Mouse (Mus musculus): Measurements from ENCODE around the gene Slc26a10. TPM values are rescaled to one million over a fixed set of nuclear protein-coding genes. Genes with fewer than 3 reads are reported as not detected.
"Not testable (repeated sequence)": the region's sequence is repeated elsewhere in the genome, so short reads cannot be mapped to it uniquely, and the experiment has no call there.

Gene Slc26a10
- polyA plus RNA-seq, 1 experiment from 2014 or later, result 1.1 TPM

GRCm38 (mm10) chr10:127153323-127153722 is 27.1 kb downstream of the Slc26a10 start:
- no peaks in the 10 kb centered on the region for H3K36me3 ChIP-seq (ENCODE audit: poor library complexity, severe bottlenecking)
- H3K9me3 ChIP-seq (replicated peaks), result no peaks in the 10 kb centered on the region
- no peaks in the 10 kb centered on the region for H3K4me1 ChIP-seq
- H3K9ac ChIP-seq, result no peak overlapping the region
- no peak overlapping the region for H3K4me2 ChIP-seq
- WGBS, result 96% methylated on average over 7 of the region's 7 CpGs
- no peak for ATAC-seq
- H3K4me3 ChIP-seq, result no peak overlapping the region
- H3K27me3 ChIP-seq, result no peaks in the 10 kb centered on the region
- H3K27ac ChIP-seq, result no peak overlapping the region

- not testable (repeated sequence) for H3K27ac ChIP-seq; H3K36me3 ChIP-seq (ENCODE audit: poor library complexity, severe bottlenecking); H3K4me1 ChIP-seq; H3K9me3 ChIP-seq (replicated peaks); H3K4me2 ChIP-seq; H3K9ac ChIP-seq; H3K27me3 ChIP-seq; H3K4me3 ChIP-seq; ATAC-seq
- 90% methylated on average over 10 of the region's 10 CpGs for WGBS
These were observed 27.9 kb downstream of the Slc26a10 start for GRCm38 (mm10) chr10:127152556-127152955.

- 88% methylated on average over 3 of the region's 3 CpGs for WGBS
- not testable (repeated sequence) for H3K4me2 ChIP-seq; H3K27me3 ChIP-seq; H3K4me3 ChIP-seq; H3K9ac ChIP-seq; H3K4me1 ChIP-seq; H3K9me3 ChIP-seq (replicated peaks); H3K27ac ChIP-seq; ATAC-seq; H3K36me3 ChIP-seq (ENCODE audit: poor library complexity, severe bottlenecking)
These were observed 29.2 kb downstream of the Slc26a10 start for GRCm38 (mm10) chr10:127151233-127151632.

GRCm38 (mm10) chr10:127150471-127150872 is 30.0 kb downstream of the Slc26a10 start:
- no peak overlapping the region for H3K4me2 ChIP-seq
- H3K27ac ChIP-seq, result no peak overlapping the region
- H3K4me1 ChIP-seq, result no peaks in the 10 kb centered on the region
- H3K9ac ChIP-seq, result no peak overlapping the region
- no peak overlapping the region for H3K4me3 ChIP-seq
- no peaks in the 10 kb centered on the region for H3K27me3 ChIP-seq
- no peaks in the 10 kb centered on the region for H3K9me3 ChIP-seq (replicated peaks)
- H3K36me3 ChIP-seq (ENCODE audit: poor library complexity, severe bottlenecking), result no peaks in the 10 kb centered on the region
- ATAC-seq, result no peak
- 89% methylated on average over 4 of the region's 4 CpGs for WGBS

- Histone ChIP-seq H3K4me2 (no peak overlapping the region), H3K27me3 (no peaks in the 10 kb centered on the region), H3K9me3 (replicated peaks) (no peaks in the 10 kb centered on the region), H3K4me1 (no peaks in the 10 kb centered on the region), H3K27ac (no peak overlapping the region), H3K9ac (no peak overlapping the region), H3K36me3 (ENCODE audit: poor library complexity, severe bottlenecking) (no peaks in the 10 kb centered on the region), H3K4me3 (no peak overlapping the region)
- no peak for ATAC-seq
- WGBS, result 80% methylated on average over 6 of the region's 6 CpGs
These were observed 33.3 kb downstream of the Slc26a10 start for GRCm38 (mm10) chr10:127147135-127147534.

- Histone ChIP-seq H3K27me3 (no peaks in the 10 kb centered on the region), H3K9me3 (replicated peaks) (no peaks in the 10 kb centered on the region), H3K4me2 (no peak overlapping the region), H3K27ac (no peak overlapping the region), H3K36me3 (ENCODE audit: poor library complexity, severe bottlenecking) (no peaks in the 10 kb centered on the region), H3K4me1 (no peaks in the 10 kb centered on the region), H3K9ac (no peak overlapping the region), H3K4me3 (no peak overlapping the region)
- no peak for ATAC-seq
- 84% methylated on average over 5 of the region's 5 CpGs for WGBS
These were observed 35.1 kb downstream of the Slc26a10 start for GRCm38 (mm10) chr10:127145303-127145702.

GRCm38 (mm10) chr10:127144536-127144935 is 35.9 kb downstream of the Slc26a10 start:
- ATAC-seq, result no peak
- Histone ChIP-seq H3K27ac (no peak overlapping the region), H3K9me3 (replicated peaks) (no peaks in the 10 kb centered on the region), H3K4me3 (no peak overlapping the region), H3K9ac (no peak overlapping the region), H3K27me3 (no peaks in the 10 kb centered on the region), H3K4me1 (no peaks in the 10 kb centered on the region), H3K36me3 (ENCODE audit: poor library complexity, severe bottlenecking) (no peaks in the 10 kb centered on the region), H3K4me2 (no peak overlapping the region)
- 92% methylated on average over 7 of the region's 7 CpGs for WGBS

- H3K27ac ChIP-seq, result no peak overlapping the region
- no peak overlapping the region for H3K4me2 ChIP-seq
- H3K27me3 ChIP-seq, result no peaks in the 10 kb centered on the region
- H3K4me1 ChIP-seq, result no peaks in the 10 kb centered on the region
- no peak overlapping the region for H3K4me3 ChIP-seq
- no peak for ATAC-seq
- 80% methylated on average over 8 of the region's 8 CpGs for WGBS
- H3K36me3 ChIP-seq (ENCODE audit: poor library complexity, severe bottlenecking), result no peaks in the 10 kb centered on the region
- no peaks in the 10 kb centered on the region for H3K9me3 ChIP-seq (replicated peaks)
- no peak overlapping the region for H3K9ac ChIP-seq
These were observed 37.2 kb downstream of the Slc26a10 start for GRCm38 (mm10) chr10:127143228-127143627.

- Histone ChIP-seq H3K27me3 (no peaks in the 10 kb centered on the region), H3K9me3 (replicated peaks) (no peaks in the 10 kb centered on the region), H3K4me1 (no peaks in the 10 kb centered on the region), H3K4me3 (no peak overlapping the region), H3K36me3 (ENCODE audit: poor library complexity, severe bottlenecking) (no peaks in the 10 kb centered on the region), H3K9ac (no peak overlapping the region), H3K27ac (no peak overlapping the region), H3K4me2 (no peak overlapping the region)
- no peak for ATAC-seq
- 87% methylated on average over 8 of the region's 8 CpGs for WGBS
These were observed 38.9 kb downstream of the Slc26a10 start for GRCm38 (mm10) chr10:127141500-127141899.

- no peaks in the 10 kb centered on the region for H3K4me1 ChIP-seq
- no peaks in the 10 kb centered on the region for H3K36me3 ChIP-seq (ENCODE audit: poor library complexity, severe bottlenecking)
- WGBS, result 86% methylated on average over 11 of the region's 11 CpGs
- no peak overlapping the region for H3K4me3 ChIP-seq
- ATAC-seq, result no peak
- no peaks in the 10 kb centered on the region for H3K27me3 ChIP-seq
- H3K9me3 ChIP-seq (replicated peaks), result no peaks in the 10 kb centered on the region
- no peak overlapping the region for H3K27ac ChIP-seq
- no peak overlapping the region for H3K9ac ChIP-seq
- H3K4me2 ChIP-seq, result no peak overlapping the region
These were observed 39.5 kb downstream of the Slc26a10 start for GRCm38 (mm10) chr10:127140971-127141370.

- Histone ChIP-seq H3K9ac (no peak overlapping the region), H3K36me3 (ENCODE audit: poor library complexity, severe bottlenecking) (no peaks in the 10 kb centered on the region), H3K4me2 (no peak overlapping the region), H3K27me3 (no peaks in the 10 kb centered on the region), H3K4me1 (no peaks in the 10 kb centered on the region), H3K9me3 (replicated peaks) (no peaks in the 10 kb centered on the region), H3K27ac (no peak overlapping the region), H3K4me3 (no peak overlapping the region)
- ATAC-seq, result no peak
- 89% methylated on average over 18 of the region's 18 CpGs for WGBS
These were observed 41.9 kb downstream of the Slc26a10 start for GRCm38 (mm10) chr10:127138328-127139141.

- no peak overlapping the region for H3K27ac ChIP-seq
- no peak overlapping the region for H3K4me3 ChIP-seq
- no peaks in the 10 kb centered on the region for H3K27me3 ChIP-seq
- WGBS, result 85% methylated on average over 3 of the region's 3 CpGs
- no peak overlapping the region for H3K9ac ChIP-seq
- ATAC-seq, result no peak
- no peaks in the 10 kb centered on the region for H3K36me3 ChIP-seq (ENCODE audit: poor library complexity, severe bottlenecking)
- no peak overlapping the region for H3K4me2 ChIP-seq
- H3K9me3 ChIP-seq (replicated peaks), result no peaks in the 10 kb centered on the region
- H3K4me1 ChIP-seq, result no peaks in the 10 kb centered on the region
These were observed 42.5 kb downstream of the Slc26a10 start for GRCm38 (mm10) chr10:127137896-127138295.

GRCm38 (mm10) chr10:127136510-127136909 is 43.9 kb downstream of the Slc26a10 start:
- Histone ChIP-seq H3K36me3 (ENCODE audit: poor library complexity, severe bottlenecking) (no peaks in the 10 kb centered on the region), H3K4me1 (no peaks in the 10 kb centered on the region), H3K9ac (no peak overlapping the region), H3K27me3 (no peaks in the 10 kb centered on the region), H3K27ac (no peak overlapping the region), H3K4me3 (no peak overlapping the region), H3K9me3 (replicated peaks) (no peaks in the 10 kb centered on the region), H3K4me2 (no peak overlapping the region)
- 93% methylated on average over 4 of the region's 4 CpGs for WGBS
- ATAC-seq, result no peak
